Mouse (Mus musculus) midbrain, embryonic 15.5 days (tissue): Measurements from ENCODE around the gene Agap1. TPM values are rescaled to one million over a fixed set of nuclear protein-coding genes. Genes with fewer than 3 reads are reported as not detected.

Source experiments
- ATAC-seq: fragments of 200-750 bp; cut with Nextera tagmentation; replicated peaks from 2 replicates; pipeline ENCODE4 v1.8.0; 2017; ENCODE audit warnings: moderate TSS enrichment
- H3K27ac ChIP-seq: fragments of 300-500 bp; sonication (generic); 2 replicates; pipeline ENCODE4 v1.5.1; 2015; ENCODE audit warnings: mild to moderate bottlenecking, inconsistent platforms
- H3K27me3 ChIP-seq: fragments of 300-500 bp; sonication (generic); replicated peaks from 2 replicates; pipeline ENCODE4 v1.6.1; 2015; ENCODE audit warnings: inconsistent platforms
- H3K36me3 ChIP-seq: fragments of 300-500 bp; sonication (generic); replicated peaks from 2 replicates; pipeline ENCODE4 v1.6.1; 2015; ENCODE audit warnings: inconsistent platforms
- H3K4me1 ChIP-seq: fragments of 300-500 bp; sonication (generic); 2 replicates; pipeline ENCODE4 v1.6.1; 2015; ENCODE audit warnings: inconsistent platforms
- H3K4me2 ChIP-seq: fragments of 300-500 bp; sonication (generic); 2 replicates; pipeline ENCODE4 v1.6.1; 2015; ENCODE audit warnings: inconsistent platforms, mild to moderate bottlenecking, moderate library complexity
- H3K4me3 ChIP-seq: fragments of 300-500 bp; sonication (generic); 2 replicates; pipeline ENCODE4 v1.5.1; 2015; ENCODE audit warnings: mild to moderate bottlenecking, inconsistent platforms
- H3K9ac ChIP-seq: fragments of 300-500 bp; sonication (generic); 2 replicates; pipeline ENCODE4 v1.6.1; 2015; ENCODE audit warnings: mild to moderate bottlenecking, inconsistent platforms
- H3K9me3 ChIP-seq: fragments of 300-500 bp; sonication (generic); 2 replicates; pipeline ENCODE4 v1.6.1; 2016; ENCODE audit warnings: inconsistent platforms
- WGBS: fragments of 180-500 bp; shearing (Covaris S2); methylation state at CpG from one replicate; pipeline ENCODE4 v1.1.7; 2015; ENCODE audit warnings: mixed read lengths; 5-methylcytosine and 5-hydroxymethylcytosine counted together
- polyA plus RNA-seq: library from polyadenylated mRNA; unstranded; fragments of >200 nt; fragmentation: Nextera tagmentation; extraction: Ambion mirVana; gene quantifications from 2 replicates; pipeline ENCODE4 v1.2.1, GENCODE M21; 2015

Agap1 gene
- polyA plus RNA-seq, 1 experiment from 2014 or later = 63.6 TPM

- Histone ChIP-seq H3K4me1 (peaks cover 40% of the 10 kb centered on the region), H3K4me2 (no peak overlapping the region), H3K9me3 (no peaks in the 10 kb centered on the region), H3K27me3 (no peaks in the 10 kb centered on the region), H3K36me3 (0 out of 2 replicates have a peak, but pooled peaks cover 7% of the 10 kb centered on the region), H3K4me3 (no peak overlapping the region), H3K27ac (no peak overlapping the region), H3K9ac (no peak overlapping the region)
- ATAC-seq = no peak
- WGBS = 57% methylated on average over 9 of the region's 9 CpGs
Measured at GRCm38 (mm10) chr1:89846148-89846547, 391.5 kb downstream of the Agap1 start.

DNA sequence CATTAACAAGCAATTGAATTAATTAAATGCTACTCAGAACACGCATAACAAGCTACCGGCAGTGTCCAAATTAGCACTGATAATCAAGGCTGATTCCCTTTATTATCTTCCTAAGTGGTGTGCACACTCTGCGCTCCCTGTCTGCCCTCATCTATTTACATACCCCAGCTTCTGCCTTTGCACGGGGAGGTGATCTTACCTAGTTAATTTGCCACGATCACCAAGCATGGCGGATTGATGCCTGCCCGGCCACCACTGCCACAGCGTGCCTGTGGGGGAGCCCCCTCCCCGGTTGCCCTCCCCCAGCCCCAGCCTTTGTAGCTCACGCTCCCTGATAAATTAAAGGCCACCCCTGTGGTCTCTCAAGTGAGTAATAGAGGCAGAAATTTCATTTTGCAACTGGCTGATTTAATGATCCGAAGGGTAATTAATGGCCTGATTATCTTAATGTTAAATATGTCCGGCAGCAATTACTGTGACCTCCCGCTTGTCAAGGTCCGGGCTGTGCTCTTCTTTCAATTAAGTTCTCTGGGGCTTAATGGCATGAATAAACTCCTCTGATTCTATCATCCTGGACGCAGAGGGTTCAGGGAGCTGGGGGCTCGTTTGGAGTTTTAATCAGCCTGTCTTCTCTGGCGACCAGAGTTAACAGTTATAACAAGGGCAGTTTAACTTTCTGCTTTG is 393.9 kb downstream of the Agap1 start:
- H3K27ac ChIP-seq = no peak overlapping the region; the same call in 1 of the 2 replicates
- H3K27me3 ChIP-seq = no peaks in the 10 kb centered on the region
- WGBS = 25% methylated on average over 17 of the region's 17 CpGs
- no peak overlapping the region for H3K4me2 ChIP-seq
- no peaks in the 10 kb centered on the region for H3K36me3 ChIP-seq
- H3K4me3 ChIP-seq = no peak overlapping the region
- H3K9me3 ChIP-seq = no peaks in the 10 kb centered on the region
- H3K9ac ChIP-seq = no peak overlapping the region
- 0 out of 2 replicates have a peak, but pooled peaks have one; percentile 32 for ATAC-seq
- peaks cover 40% of the 10 kb centered on the region for H3K4me1 ChIP-seq

GRCm38 (mm10) chr1:89849151-89849860 is 394.7 kb downstream of the Agap1 start:
- WGBS = 50% methylated on average over 23 of the region's 23 CpGs
- no peaks in the 10 kb centered on the region for H3K9me3 ChIP-seq
- H3K4me3 ChIP-seq = no peak overlapping the region
- H3K4me2 ChIP-seq = no peak overlapping the region
- H3K36me3 ChIP-seq = no peaks in the 10 kb centered on the region
- H3K9ac ChIP-seq = no peak overlapping the region
- no peaks in the 10 kb centered on the region for H3K27me3 ChIP-seq
- H3K4me1 ChIP-seq = peaks cover 40% of the 10 kb centered on the region
- H3K27ac ChIP-seq = peak overlapping the region; percentile 35; the same call in 1 of the 2 replicates
- peak; percentile 18; the same call in 1 of the 2 replicates for ATAC-seq

GRCm38 (mm10) chr1:89849861-89850230 is 395.2 kb downstream of the Agap1 start:
- H3K4me1 ChIP-seq = peaks cover 40% of the 10 kb centered on the region
- ATAC-seq = peak; percentile 34; the same call in 1 of the 2 replicates
- 61% methylated on average over 7 of the region's 7 CpGs for WGBS
- no peak overlapping the region for H3K4me2 ChIP-seq
- no peak overlapping the region for H3K4me3 ChIP-seq
- H3K27me3 ChIP-seq = no peaks in the 10 kb centered on the region
- H3K9me3 ChIP-seq = no peaks in the 10 kb centered on the region
- no peaks in the 10 kb centered on the region for H3K36me3 ChIP-seq
- H3K9ac ChIP-seq = no peak overlapping the region
- peak overlapping the region; percentile 35; the same call in 1 of the 2 replicates for H3K27ac ChIP-seq

- H3K27ac ChIP-seq = no peak overlapping the region
- no peak overlapping the region for H3K4me2 ChIP-seq
- peaks cover 40% of the 10 kb centered on the region for H3K4me1 ChIP-seq
- WGBS = 72% methylated on average over 11 of the region's 11 CpGs
- no peak for ATAC-seq
- no peaks in the 10 kb centered on the region for H3K36me3 ChIP-seq
- H3K27me3 ChIP-seq = no peaks in the 10 kb centered on the region
- H3K4me3 ChIP-seq = no peak overlapping the region
- no peak overlapping the region for H3K9ac ChIP-seq
- H3K9me3 ChIP-seq = no peaks in the 10 kb centered on the region
Measured at GRCm38 (mm10) chr1:89850681-89851414, 396.2 kb downstream of the Agap1 start.

DNA sequence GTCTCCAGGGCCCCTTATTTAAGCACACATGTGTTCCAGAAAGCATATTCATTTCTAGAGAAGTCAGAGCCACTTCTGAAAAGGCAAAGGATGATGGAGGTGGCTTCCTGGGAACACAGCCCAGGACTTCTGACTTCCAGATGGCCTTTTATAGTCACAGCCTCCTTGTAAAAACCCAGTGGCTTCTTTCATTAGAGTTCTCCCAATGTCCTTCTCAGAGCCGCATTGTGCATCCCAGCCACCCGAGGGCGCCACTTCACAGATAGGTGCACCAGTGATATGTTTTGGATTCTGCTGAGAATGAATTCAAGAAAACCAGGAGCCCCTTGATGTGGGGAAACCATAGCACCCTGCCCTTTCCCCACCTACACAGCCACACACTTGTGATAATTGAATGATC is 404.6 kb downstream of the Agap1 start:
- no peak overlapping the region for H3K4me3 ChIP-seq
- no peak for ATAC-seq
- no peak overlapping the region for H3K4me2 ChIP-seq
- H3K9ac ChIP-seq = no peak overlapping the region
- no peaks in the 10 kb centered on the region for H3K27me3 ChIP-seq
- WGBS = 26% methylated on average over 3 of the region's 3 CpGs
- no peaks in the 10 kb centered on the region for H3K36me3 ChIP-seq
- peaks cover 14% of the 10 kb centered on the region for H3K4me1 ChIP-seq
- H3K9me3 ChIP-seq = no peaks in the 10 kb centered on the region
- H3K27ac ChIP-seq = no peak overlapping the region

DNA sequence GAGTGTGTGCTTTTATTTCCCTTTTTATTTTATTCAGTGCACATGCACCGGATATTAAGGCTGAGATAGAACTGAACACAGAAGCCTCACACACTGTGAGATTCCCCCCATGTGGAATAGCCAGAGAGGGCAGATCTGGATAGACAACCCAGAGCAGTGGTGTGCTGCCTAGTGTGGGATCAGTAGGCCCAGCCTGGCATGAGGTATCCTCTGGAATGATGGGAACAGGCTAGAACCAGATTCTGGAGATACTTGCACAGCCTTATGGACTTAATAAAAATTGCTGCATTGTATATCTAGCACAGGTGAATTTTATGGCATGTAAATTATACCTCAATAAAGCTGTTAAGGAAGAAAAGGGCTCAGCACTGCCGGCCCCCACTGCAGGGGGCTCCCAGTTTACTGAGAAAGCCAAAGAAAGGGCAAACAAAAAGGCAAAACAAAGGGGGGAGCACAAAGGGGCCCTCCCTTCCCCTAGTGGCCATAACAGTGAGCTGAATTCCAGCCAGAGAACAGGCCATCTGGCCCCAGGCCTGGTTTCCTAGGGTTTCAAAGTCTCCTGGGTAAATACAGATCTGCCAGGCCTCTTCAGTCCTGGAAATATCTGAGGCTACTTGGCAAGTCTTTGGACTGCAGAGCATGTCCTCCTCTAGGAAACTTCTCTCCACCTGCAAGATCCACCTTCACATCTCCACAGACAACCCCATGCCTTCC is 405.6 kb downstream of the Agap1 start:
- peak overlapping the region; percentile 17; the same call in 1 of the 2 replicates for H3K27ac ChIP-seq
- ATAC-seq = peak; percentile 46; the same call in 1 of the 2 replicates
- no peak overlapping the region for H3K4me2 ChIP-seq
- no peak overlapping the region for H3K4me3 ChIP-seq
- no peaks in the 10 kb centered on the region for H3K27me3 ChIP-seq
- H3K4me1 ChIP-seq = peaks cover 14% of the 10 kb centered on the region
- H3K9ac ChIP-seq = no peak overlapping the region
- H3K36me3 ChIP-seq = no peaks in the 10 kb centered on the region
- WGBS = 35% methylated on average over 2 of the region's 2 CpGs
- H3K9me3 ChIP-seq = no peaks in the 10 kb centered on the region

DNA sequence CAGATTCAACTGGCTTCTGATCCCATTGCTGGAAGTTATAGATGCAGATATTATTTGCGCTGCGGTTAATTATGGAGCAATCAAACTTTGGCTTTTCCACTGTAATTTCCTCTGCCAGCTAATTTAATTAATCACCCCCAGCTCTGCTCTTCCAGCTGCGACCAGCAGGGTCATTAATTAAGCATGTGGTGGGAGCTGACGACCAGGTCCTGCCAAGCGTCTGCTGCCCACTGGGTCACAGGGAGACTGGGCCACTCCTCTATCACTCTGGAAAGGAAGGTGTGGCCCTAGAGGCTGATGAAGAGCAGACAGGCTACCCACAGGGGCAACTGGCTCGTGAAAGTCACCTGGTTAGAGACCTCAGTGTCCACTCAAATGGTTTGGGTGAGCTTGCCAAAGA is 411.2 kb downstream of the Agap1 start:
- no peak overlapping the region for H3K9ac ChIP-seq
- no peak overlapping the region for H3K27ac ChIP-seq
- no peak for ATAC-seq
- H3K9me3 ChIP-seq = no peaks in the 10 kb centered on the region
- WGBS = 36% methylated on average over 6 of the region's 6 CpGs
- H3K4me3 ChIP-seq = no peak overlapping the region
- peaks cover 13% of the 10 kb centered on the region; the same call in 1 of the 2 replicates for H3K4me1 ChIP-seq
- no peaks in the 10 kb centered on the region for H3K27me3 ChIP-seq
- H3K4me2 ChIP-seq = no peak overlapping the region
- H3K36me3 ChIP-seq = no peaks in the 10 kb centered on the region

- Histone ChIP-seq H3K27me3 (no peaks in the 10 kb centered on the region), H3K4me3 (no peak overlapping the region), H3K27ac (no peak overlapping the region), H3K4me2 (no peak overlapping the region), H3K36me3 (no peaks in the 10 kb centered on the region), H3K9me3 (no peaks in the 10 kb centered on the region), H3K9ac (no peak overlapping the region), H3K4me1 (peaks cover 18% of the 10 kb centered on the region; the same call in 1 of the 2 replicates)
- WGBS = 34% methylated on average over 4 of the region's 4 CpGs
- ATAC-seq = no peak
Measured at GRCm38 (mm10) chr1:89867847-89868246, 413.2 kb downstream of the Agap1 start.

- H3K27me3 ChIP-seq = no peaks in the 10 kb centered on the region
- H3K4me3 ChIP-seq = no peak overlapping the region
- peaks cover 18% of the 10 kb centered on the region; the same call in 1 of the 2 replicates for H3K4me1 ChIP-seq
- H3K9ac ChIP-seq = no peak overlapping the region
- no peak overlapping the region for H3K4me2 ChIP-seq
- H3K27ac ChIP-seq = no peak overlapping the region
- H3K36me3 ChIP-seq = no peaks in the 10 kb centered on the region
- no peaks in the 10 kb centered on the region for H3K9me3 ChIP-seq
- no peak for ATAC-seq
- WGBS = 48% methylated on average over 12 of the region's 12 CpGs
Measured at GRCm38 (mm10) chr1:89870134-89870905, 415.7 kb downstream of the Agap1 start.

DNA sequence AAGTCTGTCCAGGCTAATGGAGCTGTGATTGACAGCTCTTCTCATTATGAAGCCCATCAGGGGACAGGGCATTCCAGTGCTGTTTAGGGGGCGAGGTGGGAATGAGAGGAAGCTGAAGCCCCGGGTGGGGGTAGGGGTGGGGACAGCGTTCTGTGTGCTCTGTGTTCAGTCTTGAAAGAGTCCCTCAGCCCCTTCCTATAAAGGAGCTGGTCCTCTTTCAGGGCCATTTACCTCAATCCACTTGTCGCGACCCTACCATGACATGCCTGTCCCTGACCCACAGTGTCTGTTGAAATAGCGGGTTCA is 416.3 kb downstream of the Agap1 start:
- no peak for ATAC-seq
- peaks cover 15% of the 10 kb centered on the region; the same call in 1 of the 2 replicates for H3K4me1 ChIP-seq
- H3K36me3 ChIP-seq = no peaks in the 10 kb centered on the region
- no peak overlapping the region for H3K4me3 ChIP-seq
- H3K9ac ChIP-seq = no peak overlapping the region
- H3K27me3 ChIP-seq = no peaks in the 10 kb centered on the region
- no peak overlapping the region for H3K4me2 ChIP-seq
- 29% methylated on average over 6 of the region's 6 CpGs for WGBS
- no peaks in the 10 kb centered on the region for H3K9me3 ChIP-seq
- no peak overlapping the region for H3K27ac ChIP-seq
